Mouse (Mus musculus) embryonic facial prominence, embryonic 14.5 days (tissue): ENCODE results near the gene Exoc6. TPM values are rescaled to one million over a fixed set of nuclear protein-coding genes. Genes with fewer than 3 reads are reported as not detected.

ENCODE experiments used
- polyA plus RNA-seq: library from polyadenylated mRNA; unstranded; fragments of >200 nt; fragmentation: Nextera tagmentation; extraction: Ambion mirVana; gene quantifications from 2 replicates; pipeline ENCODE4 v1.2.1, GENCODE M21; 2014

Exoc6 gene
- polyA plus RNA-seq, 1 experiment from 2014 or later, result 10.7 TPM

Other genes with a start within 250 kb of the Exoc6 start
- gene Ide, start 212.6 kb upstream of the Exoc6 start, polyA plus RNA-seq, result 50.3 and 51.1 TPM in 2 replicates
- 43.2 and 50.2 TPM in 2 replicates for gene Kif11, start 174.0 kb upstream of the Exoc6 start, polyA plus RNA-seq
- gene Hhex, start 115.6 kb upstream of the Exoc6 start, polyA plus RNA-seq, result 6.2 and 6.7 TPM in 2 replicates
- 0.85 and 1.8 TPM in 2 replicates for gene Cyp26c1, start 135.2 kb downstream of the Exoc6 start, polyA plus RNA-seq
- gene Cyp26a1, start 147.4 kb downstream of the Exoc6 start, polyA plus RNA-seq, result 6.8 and 8.1 TPM in 2 replicates